Mouse (Mus musculus): ENCODE data around the gene Clps. TPM values are rescaled to one million over a fixed set of nuclear protein-coding genes. Genes with fewer than 3 reads are reported as not detected.

Gene Clps
- polyA plus RNA-seq, 1 experiment from 2014 or later: 0.25 TPM

- no peaks in the 10 kb centered on the region for H3K9me3 ChIP-seq
- no peak overlapping the region for H3K4me3 ChIP-seq
- no peaks in the 10 kb centered on the region for H3K36me3 ChIP-seq
- peaks cover 20% of the 10 kb centered on the region for H3K4me1 ChIP-seq
- no peak overlapping the region for H3K27ac ChIP-seq (replicated peaks)
- no peak overlapping the region for H3K4me2 ChIP-seq
- no peak overlapping the region for H3K9ac ChIP-seq
- WGBS: 70% methylated on average over 4 of the region's 4 CpGs
- peaks cover 40% of the 10 kb centered on the region for H3K27me3 ChIP-seq (replicated peaks)
- no peak for ATAC-seq (ENCODE audit: extremely low read depth, insufficient number of reproducible peaks, low FRiP score, low TSS enrichment)
Observed at GRCm38 (mm10) chr17:28524831-28525430, 35.6 kb downstream of the Clps start.

- Histone ChIP-seq H3K9me3 (no peaks in the 10 kb centered on the region), H3K27me3 (replicated peaks) (peaks cover 40% of the 10 kb centered on the region), H3K9ac (no peak overlapping the region), H3K36me3 (no peaks in the 10 kb centered on the region), H3K4me1 (peaks cover 20% of the 10 kb centered on the region), H3K27ac (replicated peaks) (no peak overlapping the region), H3K4me2 (peak overlapping the region; percentile 100), H3K4me3 (0 out of 2 replicates have a peak overlapping the region, but pooled peaks have one; percentile 78)
- no peak for ATAC-seq (ENCODE audit: extremely low read depth, insufficient number of reproducible peaks, low FRiP score, low TSS enrichment)
- 77% methylated on average over 23 of the region's 23 CpGs for WGBS
Observed at GRCm38 (mm10) chr17:28524009-28524695, 36.4 kb downstream of the Clps start.

GRCm38 (mm10) chr17:28523355-28524008 is 37.1 kb downstream of the Clps start:
- H3K4me3 ChIP-seq: peak overlapping the region; percentile 78
- H3K36me3 ChIP-seq: no peaks in the 10 kb centered on the region
- peaks cover 24% of the 10 kb centered on the region for H3K4me1 ChIP-seq
- H3K27me3 ChIP-seq (replicated peaks): peaks cover 45% of the 10 kb centered on the region
- WGBS: 6% methylated on average over 28 of the region's 28 CpGs
- peak; percentile 11; the same call in 1 of the 2 replicates for ATAC-seq (ENCODE audit: extremely low read depth, insufficient number of reproducible peaks, low FRiP score, low TSS enrichment)
- H3K27ac ChIP-seq (replicated peaks): peak overlapping the region; percentile 76
- H3K4me2 ChIP-seq: peak overlapping the region; percentile 100
- H3K9me3 ChIP-seq: no peaks in the 10 kb centered on the region
- H3K9ac ChIP-seq: peak overlapping the region; percentile 82

GRCm38 (mm10) chr17:28522623-28523354 is 37.8 kb downstream of the Clps start:
- Histone ChIP-seq H3K9me3 (no peaks in the 10 kb centered on the region), H3K4me3 (peak overlapping the region; percentile 78), H3K4me1 (peaks cover 28% of the 10 kb centered on the region), H3K36me3 (no peaks in the 10 kb centered on the region), H3K27ac (replicated peaks) (peak overlapping the region; percentile 76), H3K9ac (peak overlapping the region; percentile 82), H3K4me2 (peak overlapping the region; percentile 100), H3K27me3 (replicated peaks) (peaks cover 46% of the 10 kb centered on the region)
- ATAC-seq (ENCODE audit: extremely low read depth, insufficient number of reproducible peaks, low FRiP score, low TSS enrichment): peak; percentile 52
- 1% methylated on average over 56 of the region's 66 CpGs for WGBS

GRCm38 (mm10) chr17:28521920-28522319 is 38.6 kb downstream of the Clps start:
- H3K4me1 ChIP-seq: peaks cover 30% of the 10 kb centered on the region
- peak overlapping the region; percentile 78; the same call in 1 of the 2 replicates for H3K4me3 ChIP-seq
- ATAC-seq (ENCODE audit: extremely low read depth, insufficient number of reproducible peaks, low FRiP score, low TSS enrichment): no peak
- no peaks in the 10 kb centered on the region for H3K9me3 ChIP-seq
- H3K27ac ChIP-seq (replicated peaks): no peak overlapping the region
- H3K9ac ChIP-seq: peak overlapping the region; percentile 82; the same call in 1 of the 2 replicates
- peak overlapping the region; percentile 100 for H3K4me2 ChIP-seq
- no peaks in the 10 kb centered on the region for H3K36me3 ChIP-seq
- 40% methylated on average over 6 of the region's 6 CpGs for WGBS
- peaks cover 51% of the 10 kb centered on the region for H3K27me3 ChIP-seq (replicated peaks)

- ATAC-seq (ENCODE audit: extremely low read depth, insufficient number of reproducible peaks, low FRiP score, low TSS enrichment): no peak
- Histone ChIP-seq H3K27ac (replicated peaks) (no peak overlapping the region), H3K9me3 (no peaks in the 10 kb centered on the region), H3K27me3 (replicated peaks) (peaks cover 53% of the 10 kb centered on the region), H3K36me3 (no peaks in the 10 kb centered on the region), H3K4me2 (no peak overlapping the region), H3K9ac (no peak overlapping the region), H3K4me3 (no peak overlapping the region), H3K4me1 (peaks cover 31% of the 10 kb centered on the region)
- 48% methylated on average over 5 of the region's 5 CpGs for WGBS
Observed at GRCm38 (mm10) chr17:28521071-28521726, 39.4 kb downstream of the Clps start.

GRCm38 (mm10) chr17:28520561-28520960 is 40.0 kb downstream of the Clps start:
- Histone ChIP-seq H3K27me3 (replicated peaks) (peaks cover 54% of the 10 kb centered on the region), H3K4me2 (no peak overlapping the region), H3K4me1 (peaks cover 35% of the 10 kb centered on the region), H3K4me3 (no peak overlapping the region), H3K9ac (no peak overlapping the region), H3K9me3 (no peaks in the 10 kb centered on the region), H3K36me3 (no peaks in the 10 kb centered on the region), H3K27ac (replicated peaks) (no peak overlapping the region)
- WGBS: 62% methylated on average over 4 of the region's 4 CpGs
- no peak for ATAC-seq (ENCODE audit: extremely low read depth, insufficient number of reproducible peaks, low FRiP score, low TSS enrichment)

GRCm38 (mm10) chr17:28519827-28520226 is 40.7 kb downstream of the Clps start:
- Histone ChIP-seq H3K27ac (replicated peaks) (no peak overlapping the region), H3K4me1 (peaks cover 36% of the 10 kb centered on the region), H3K9ac (no peak overlapping the region), H3K9me3 (no peaks in the 10 kb centered on the region), H3K36me3 (no peaks in the 10 kb centered on the region), H3K27me3 (replicated peaks) (peaks cover 60% of the 10 kb centered on the region), H3K4me2 (no peak overlapping the region), H3K4me3 (no peak overlapping the region)
- 89% methylated on average over 3 of the region's 3 CpGs for WGBS
- no peak for ATAC-seq (ENCODE audit: extremely low read depth, insufficient number of reproducible peaks, low FRiP score, low TSS enrichment)

- peaks cover 35% of the 10 kb centered on the region for H3K4me1 ChIP-seq
- ATAC-seq (ENCODE audit: extremely low read depth, insufficient number of reproducible peaks, low FRiP score, low TSS enrichment): no peak
- no peaks in the 10 kb centered on the region for H3K36me3 ChIP-seq
- H3K9me3 ChIP-seq: no peaks in the 10 kb centered on the region
- H3K4me2 ChIP-seq: peak overlapping the region; percentile 96
- H3K27me3 ChIP-seq (replicated peaks): peaks cover 53% of the 10 kb centered on the region
- H3K27ac ChIP-seq (replicated peaks): no peak overlapping the region; the same call in 1 of the 2 replicates
- WGBS: 20% methylated on average over 8 of the region's 8 CpGs
- H3K4me3 ChIP-seq: peak overlapping the region; percentile 54
- H3K9ac ChIP-seq: peak overlapping the region; percentile 77; the same call in 1 of the 2 replicates
Observed at GRCm38 (mm10) chr17:28518615-28519071, 41.9 kb downstream of the Clps start.

- no peaks in the 10 kb centered on the region for H3K36me3 ChIP-seq
- peak overlapping the region; percentile 54 for H3K4me3 ChIP-seq
- H3K9ac ChIP-seq: peak overlapping the region; percentile 77
- no peak for ATAC-seq (ENCODE audit: extremely low read depth, insufficient number of reproducible peaks, low FRiP score, low TSS enrichment)
- H3K9me3 ChIP-seq: no peaks in the 10 kb centered on the region
- H3K4me2 ChIP-seq: peak overlapping the region; percentile 96
- peaks cover 30% of the 10 kb centered on the region for H3K4me1 ChIP-seq
- H3K27ac ChIP-seq (replicated peaks): peak overlapping the region; percentile 48; the same call in 1 of the 2 replicates
- under 1% methylated on average over 46 of the region's 46 CpGs for WGBS
- peaks cover 53% of the 10 kb centered on the region for H3K27me3 ChIP-seq (replicated peaks)
Observed at GRCm38 (mm10) chr17:28517956-28518614, 42.5 kb downstream of the Clps start.

All from heart, embryonic 13.5 days (tissue).